Mouse (Mus musculus): ENCODE results near the gene Shisal2b.

Shisal2b gene

DNA sequence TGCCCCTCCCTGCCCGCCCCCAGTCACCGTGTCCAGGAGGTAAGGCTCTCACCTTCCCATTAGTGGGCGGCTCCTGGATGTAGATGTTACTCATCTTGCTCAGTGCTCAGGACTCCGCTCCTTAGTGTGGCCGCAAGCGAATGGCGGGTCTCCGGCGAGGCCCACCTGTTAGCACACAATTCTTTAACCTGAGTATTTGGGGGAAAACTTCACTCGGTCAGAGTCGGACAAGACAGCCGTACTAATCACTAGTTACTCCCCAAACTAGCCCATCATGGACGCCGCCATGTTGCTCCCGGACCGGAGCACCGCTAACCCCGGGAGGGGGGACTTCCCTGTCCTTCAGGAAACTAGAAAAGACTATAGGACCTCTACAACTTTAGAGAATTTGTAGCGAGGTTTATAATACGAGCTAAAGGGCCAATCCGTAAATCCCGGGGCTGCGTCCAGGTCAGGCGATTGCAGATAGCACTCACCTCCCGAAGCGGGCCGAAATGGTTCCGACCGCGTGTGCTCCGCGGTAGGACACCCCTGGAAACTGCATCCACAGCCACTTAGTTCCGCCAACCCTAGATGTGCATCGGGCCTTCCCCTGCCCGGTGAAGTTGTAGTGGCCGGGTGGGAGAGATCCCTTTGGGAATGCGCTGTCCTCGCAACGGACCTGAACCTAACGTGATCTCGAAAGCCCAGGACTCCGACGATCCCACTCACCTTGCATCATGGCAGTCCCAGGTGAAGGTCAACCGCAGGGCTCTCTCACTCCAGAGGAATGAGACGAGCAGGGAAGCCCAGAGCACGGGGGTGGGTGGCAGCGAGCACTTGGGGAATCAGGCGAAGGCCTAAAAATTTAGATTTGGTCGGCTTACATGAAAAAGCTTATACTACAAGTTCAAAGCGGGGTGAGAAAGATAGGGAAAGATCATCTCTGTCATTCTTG is 46.8 kb downstream of the Shisal2b start, which contains the start of gene Cwc27:
TSS of gene Cwc27 (minus strand) at position 508 of the 937 bp plus-strand sequence.
- DNase-seq = peak; percentile 80

DNA sequence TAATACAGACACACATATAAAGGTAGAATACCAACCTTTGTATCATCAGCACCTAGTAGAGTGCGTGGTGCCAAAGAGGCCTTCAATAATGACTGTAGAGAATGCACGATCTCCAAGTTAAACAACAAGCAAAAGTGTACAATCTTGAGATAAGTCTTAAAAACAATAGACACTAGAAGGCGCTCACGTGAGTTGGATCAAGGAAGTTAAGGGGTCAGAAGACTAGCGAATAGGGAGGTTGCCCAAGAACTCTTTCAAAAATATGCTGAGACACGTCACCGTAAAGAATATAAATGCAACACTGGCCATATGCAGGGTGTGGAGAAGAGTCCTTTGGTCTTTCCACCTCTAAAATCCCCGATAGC is 47.4 kb downstream of the Shisal2b start:
- DNase-seq = peak; percentile 15

DNA sequence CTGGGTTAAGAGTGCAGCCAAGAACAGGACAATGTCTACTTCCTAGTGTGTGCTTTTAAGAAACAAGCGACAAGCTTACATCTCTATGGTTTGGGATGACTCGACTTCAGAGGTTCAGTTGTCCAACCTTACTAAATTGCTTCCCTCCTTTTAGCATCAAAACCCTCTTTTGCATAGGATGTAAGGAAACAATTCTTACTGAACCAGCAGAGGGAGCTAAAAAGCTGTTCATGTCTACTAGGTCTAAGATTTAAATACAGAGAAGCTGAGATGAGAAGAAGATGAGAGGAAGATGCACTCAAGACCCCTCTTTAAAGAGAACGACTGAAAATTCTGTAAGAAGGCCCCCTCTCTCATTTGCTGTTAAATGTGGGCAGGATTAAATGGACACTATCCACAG is 58.0 kb downstream of the Shisal2b start:
- peak; percentile 44 for DNase-seq

DNA sequence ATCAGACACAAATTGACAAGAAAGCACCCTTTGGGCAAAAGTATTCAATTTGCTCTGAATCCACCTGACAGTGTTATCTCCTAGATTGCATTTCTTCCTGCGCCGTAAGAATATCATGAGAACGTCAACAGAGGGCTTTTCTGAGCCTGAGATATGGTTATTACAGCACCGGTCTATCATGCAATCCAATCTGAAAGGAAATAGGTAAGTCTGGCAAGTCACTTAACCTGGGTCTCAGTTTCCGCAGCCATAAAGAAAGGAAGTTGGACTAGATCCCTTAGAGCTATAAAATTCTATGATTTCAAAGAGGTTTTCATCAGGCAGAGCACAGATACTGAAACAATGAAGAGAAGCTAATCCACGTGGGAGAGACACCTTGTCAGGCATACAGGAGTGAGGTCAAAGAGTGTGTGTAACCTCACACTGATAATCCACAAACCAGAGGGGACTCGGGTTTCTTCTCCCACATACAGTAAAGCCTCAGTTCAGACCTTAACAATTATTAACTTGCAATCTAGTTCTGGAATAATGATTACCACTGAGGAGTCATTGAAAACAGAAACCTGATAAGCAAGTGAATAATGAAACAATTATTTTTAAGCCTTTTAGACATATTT is 64.0 kb downstream of the Shisal2b start:
- DNase-seq = no peak

- no peak for DNase-seq
These were observed 64.6 kb downstream of the Shisal2b start for GRCm38 (mm10) chr13:104799067-104799466.

Measured in lung, postnatal 36 days (tissue).